Mouse (Mus musculus) testis, postnatal 14 days (tissue): Measurements from ENCODE around the gene Adgrd1.

Experiments
- DNase-seq: peaks from one replicate; pipeline ENCODE4 v3.0.0; 2021; ENCODE audit warnings: low spot score

The Adgrd1 gene

DNA sequence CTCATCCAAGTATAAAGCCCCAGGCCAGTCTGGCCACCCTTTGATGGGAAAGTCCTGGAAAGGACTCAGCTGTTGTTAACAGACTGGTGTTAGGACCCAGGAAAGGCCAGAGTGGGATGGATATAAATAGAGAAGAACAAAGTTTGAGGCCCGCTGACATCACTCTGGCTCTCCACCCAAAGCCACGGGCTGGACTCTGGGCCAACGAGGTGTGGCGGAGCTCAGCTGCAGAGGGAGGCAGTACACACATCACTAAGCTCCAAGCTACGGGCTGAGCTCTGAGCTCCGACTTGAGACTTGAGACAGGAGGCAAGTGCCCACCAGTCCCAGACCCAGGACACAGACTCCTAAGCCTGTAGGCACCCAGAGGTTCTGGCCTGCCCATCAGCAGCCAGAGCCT lies at the start of gene Adgrd1:
TSS of gene Adgrd1 (plus strand) at position 240 of the 400 bp plus-strand sequence.
- no peak for DNase-seq

DNA sequence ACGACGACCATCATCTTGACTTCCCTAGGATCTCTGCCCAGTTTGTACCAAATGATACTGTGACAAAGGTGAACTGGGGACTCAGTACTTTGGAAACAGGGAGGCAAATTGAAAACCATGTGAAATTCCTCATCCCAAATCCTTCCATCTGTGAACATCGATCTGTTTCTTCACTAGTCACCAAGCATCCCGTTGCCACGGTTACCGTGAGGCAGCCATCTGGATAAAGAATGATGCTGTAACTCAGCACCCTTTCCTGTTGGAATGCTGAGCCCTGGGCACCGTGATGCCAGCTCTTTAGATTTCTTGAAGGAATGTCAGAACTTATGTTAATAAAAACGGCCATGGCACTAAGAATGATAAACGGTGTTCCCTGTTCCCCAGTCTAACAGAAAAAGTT lies 47.2 kb upstream of the Adgrd1 start:
- no peak for DNase-seq

DNA sequence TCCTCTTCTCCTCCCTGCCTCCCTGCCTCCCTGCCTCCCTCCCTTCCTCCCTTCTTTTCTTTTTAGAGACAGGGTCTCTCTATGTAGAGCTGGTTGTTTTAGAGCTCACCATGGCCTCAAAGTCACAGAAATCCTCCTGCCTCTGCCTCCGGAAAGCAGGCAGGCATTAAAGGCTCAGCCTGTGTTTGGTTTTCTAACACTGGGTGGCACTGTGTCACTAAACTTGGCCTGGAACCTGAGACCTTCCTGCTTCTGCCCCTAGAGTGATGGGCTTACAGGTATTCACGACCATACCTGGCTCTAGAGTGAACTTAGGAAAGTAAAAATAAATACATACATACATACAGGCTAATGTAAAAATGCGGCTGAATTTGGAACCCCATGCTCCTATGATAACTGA lies 44.6 kb upstream of the Adgrd1 start:
- DNase-seq, result no peak

DNA sequence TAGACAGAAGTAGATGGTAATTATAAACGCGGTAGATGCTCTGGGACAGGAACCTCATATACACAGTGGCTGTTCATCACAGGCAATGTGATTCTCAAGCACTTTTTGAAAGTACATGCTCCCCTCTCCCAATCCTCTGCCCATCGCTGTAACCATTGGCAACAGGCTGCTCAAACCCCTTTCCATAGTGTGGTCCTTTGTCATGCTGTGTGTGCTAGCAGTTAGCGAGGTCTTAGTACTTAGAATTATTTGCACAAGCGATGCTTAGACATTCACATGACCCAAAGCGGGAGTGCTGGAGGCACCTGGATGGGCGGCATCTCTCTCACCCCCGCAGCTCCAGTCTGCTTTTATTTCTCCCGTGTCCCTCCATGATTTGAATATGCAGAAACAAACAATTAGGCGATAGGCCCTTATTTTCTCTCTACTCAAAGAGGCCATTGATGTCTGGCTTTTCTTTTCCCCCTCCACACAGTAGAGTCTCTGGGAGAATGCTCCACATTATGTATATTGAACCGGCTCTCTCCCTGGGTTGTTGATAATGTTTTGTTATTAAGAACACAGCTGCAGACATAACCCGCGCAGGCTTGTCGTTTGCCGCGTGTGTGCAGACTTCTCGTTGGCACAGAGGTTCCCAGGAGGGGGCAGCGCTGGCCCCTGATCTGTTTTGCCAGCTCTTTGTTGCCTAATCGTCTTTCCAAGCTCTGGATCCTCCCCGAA lies 43.8 kb upstream of the Adgrd1 start:
- DNase-seq, result no peak

DNA sequence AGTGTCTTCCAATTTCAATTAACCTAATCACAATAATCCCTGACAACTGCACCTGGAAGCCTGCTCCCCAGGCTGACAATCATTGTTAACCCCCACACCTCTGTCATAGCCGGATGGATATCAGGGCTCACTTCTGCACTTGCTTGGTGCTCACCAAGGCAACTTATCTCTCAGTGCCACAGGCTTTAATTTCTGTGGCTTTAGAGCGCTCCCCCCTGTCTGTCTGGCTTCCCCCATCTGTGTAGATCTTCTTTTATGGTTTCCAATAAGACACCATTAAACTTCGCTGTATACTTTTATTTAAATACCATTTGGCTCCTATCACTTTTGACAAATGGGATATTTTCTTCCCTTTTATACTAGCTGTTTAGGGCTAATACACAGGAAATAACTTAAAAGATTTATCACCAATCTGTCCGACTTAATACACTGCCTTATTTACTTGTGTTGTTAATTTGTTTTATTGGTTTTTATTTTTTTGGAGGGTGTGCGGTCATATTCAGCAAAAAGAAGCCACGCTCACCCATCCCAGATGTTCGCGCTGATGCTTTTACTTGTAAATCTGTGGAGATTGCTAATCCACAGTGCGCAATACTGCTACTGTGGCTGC lies 41.8 kb upstream of the Adgrd1 start:
- no peak for DNase-seq

DNA sequence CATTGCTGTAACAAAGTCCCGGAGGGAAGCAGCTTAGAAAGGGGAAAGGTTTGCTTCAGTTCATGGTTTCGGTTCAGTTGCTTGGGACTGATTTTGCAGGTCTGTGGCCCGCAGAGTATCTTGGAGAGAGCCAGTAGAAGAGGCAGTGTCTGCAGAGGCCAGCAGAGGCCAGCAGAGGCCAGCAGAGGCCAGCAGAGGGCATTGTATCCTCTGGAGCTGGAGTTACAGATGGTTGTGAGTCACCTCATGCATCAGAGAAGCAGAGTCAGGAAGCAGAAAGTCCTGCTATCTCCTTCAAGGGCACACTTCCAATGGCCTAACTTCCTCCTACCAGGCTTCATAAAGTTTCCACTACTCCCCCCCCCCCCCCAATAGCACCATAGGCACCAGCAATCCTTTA lies 37.4 kb upstream of the Adgrd1 start:
- no peak for DNase-seq

DNA sequence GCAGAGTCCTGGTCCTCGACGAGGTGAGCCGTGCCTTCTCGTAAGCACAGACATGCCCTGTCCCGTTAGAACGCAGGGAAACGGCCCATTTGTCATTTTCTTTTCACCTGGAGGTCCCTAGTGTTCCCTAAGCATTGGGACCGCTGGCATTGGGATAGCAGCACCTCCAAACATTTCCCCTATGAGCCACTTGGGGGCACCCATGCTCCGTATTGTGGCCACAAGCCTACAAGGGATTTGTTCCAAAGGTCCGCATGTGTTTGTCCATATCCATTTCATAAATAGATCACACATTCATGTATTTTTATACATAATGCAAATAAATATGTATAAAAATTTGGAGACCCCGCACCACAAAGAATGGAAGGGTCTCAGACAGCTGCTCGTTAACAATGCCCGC lies 35.0 kb upstream of the Adgrd1 start:
- no peak for DNase-seq

DNA sequence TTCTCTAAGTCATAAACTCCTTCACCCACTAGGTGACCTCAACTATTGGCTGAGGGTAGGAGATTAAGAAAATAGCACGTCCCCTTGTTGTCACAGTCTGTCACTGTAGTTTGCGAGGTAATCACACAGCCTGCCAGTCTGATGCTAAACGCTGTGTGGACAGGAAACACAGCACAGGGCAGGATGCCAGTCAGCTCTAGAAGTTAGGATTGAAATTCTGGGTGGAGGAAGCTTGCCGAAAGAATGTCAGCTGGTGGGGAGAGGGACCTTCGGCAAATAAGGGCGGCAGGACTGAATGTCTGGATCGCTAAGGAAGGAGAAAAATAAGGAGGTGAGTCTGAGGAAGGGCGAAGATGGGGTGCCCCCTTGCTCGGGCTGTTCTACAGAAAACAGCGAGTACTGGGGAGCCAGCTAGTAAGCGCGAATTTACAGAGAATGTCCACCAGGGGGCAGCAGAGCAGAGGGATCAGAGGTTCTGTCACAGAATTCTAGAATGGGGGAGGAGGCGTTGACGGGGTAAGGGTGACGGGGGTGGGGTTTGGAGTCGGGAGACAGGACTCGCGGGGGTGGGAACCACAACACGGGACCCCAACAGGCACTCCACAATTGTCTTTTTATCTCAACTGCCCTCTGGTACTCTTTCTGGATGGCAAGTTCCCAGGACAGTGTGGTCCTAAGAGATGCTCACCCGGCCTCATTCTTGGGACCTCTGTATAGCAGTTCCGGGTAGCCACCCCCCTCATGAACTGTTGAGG lies 33.3 kb upstream of the Adgrd1 start:
- DNase-seq, result peak; percentile 72

DNA sequence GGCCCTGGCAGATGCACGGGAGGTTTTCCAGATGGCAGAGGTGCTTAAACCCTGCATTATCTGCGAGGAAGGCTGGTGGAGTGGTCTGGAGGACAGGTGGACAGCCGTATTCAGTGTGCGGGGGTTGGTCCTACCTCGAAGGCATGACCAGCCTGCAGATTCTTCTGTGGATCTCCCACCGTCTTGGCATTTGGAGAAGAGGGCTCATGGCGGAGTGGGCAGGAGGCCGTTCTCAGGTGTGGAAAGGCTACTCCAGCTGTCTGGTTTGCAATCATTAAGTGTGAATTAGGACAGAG lies 32.8 kb upstream of the Adgrd1 start:
- DNase-seq, result no peak

DNA sequence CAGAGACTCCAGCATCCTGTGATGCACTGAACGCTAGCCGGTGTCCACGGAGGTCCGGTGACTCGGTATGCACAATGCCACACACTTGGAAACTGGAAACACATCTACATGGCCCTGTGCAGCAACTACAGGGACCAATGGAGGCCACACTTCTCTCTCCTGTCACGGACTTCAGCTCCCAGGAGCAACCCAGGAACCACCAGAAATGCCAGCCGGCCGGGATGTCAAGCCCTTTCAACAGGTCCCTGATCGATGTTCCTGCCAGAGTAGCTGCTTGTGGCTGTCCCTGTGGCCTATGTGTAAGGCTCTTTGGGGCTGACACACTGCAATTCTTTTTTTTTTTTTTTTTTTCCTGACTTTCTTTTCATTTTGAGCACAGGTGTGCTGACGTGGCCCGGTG lies 32.4 kb upstream of the Adgrd1 start:
- DNase-seq, result no peak

DNA sequence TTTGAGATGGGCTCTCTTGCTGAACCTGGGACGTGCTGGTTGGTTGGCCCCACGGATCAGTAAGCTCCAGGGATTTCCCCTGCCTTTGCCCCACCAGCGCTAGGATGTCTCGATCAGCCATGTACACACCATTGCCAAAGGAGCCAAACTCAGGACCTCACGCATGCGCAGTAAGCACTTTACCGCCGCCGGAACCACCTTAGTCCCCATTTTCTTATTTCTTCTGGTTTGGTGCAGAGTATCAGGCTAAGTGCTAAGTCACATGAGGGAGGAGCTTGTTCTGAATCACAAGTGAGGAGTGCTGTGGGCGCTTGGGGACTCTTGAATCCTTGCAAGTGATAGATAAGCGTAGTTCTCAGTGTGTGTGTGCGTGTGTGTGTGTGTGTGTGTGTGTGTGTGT lies 31.2 kb upstream of the Adgrd1 start:
- DNase-seq, result peak; percentile 16

DNA sequence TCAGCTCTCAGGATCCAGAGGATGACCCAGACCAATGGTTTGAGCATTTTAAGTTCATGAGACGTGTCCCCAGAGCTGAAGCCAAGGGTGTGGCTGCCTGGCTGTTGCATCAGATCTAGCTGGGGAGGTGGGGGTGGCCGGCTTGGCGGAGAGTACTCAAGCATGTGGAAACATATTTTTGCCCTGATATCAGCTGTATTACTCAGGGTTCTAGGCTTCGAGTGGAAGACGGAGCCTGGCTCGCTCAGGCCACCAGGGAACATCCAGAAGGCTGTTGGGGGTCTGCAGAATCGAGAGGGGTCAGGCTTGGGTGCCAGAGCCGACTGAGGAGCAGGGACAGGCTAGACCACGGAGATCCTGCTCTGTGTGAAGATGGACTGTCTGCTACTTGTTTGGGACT lies 30.6 kb upstream of the Adgrd1 start:
- DNase-seq, result peak; percentile 24

DNA sequence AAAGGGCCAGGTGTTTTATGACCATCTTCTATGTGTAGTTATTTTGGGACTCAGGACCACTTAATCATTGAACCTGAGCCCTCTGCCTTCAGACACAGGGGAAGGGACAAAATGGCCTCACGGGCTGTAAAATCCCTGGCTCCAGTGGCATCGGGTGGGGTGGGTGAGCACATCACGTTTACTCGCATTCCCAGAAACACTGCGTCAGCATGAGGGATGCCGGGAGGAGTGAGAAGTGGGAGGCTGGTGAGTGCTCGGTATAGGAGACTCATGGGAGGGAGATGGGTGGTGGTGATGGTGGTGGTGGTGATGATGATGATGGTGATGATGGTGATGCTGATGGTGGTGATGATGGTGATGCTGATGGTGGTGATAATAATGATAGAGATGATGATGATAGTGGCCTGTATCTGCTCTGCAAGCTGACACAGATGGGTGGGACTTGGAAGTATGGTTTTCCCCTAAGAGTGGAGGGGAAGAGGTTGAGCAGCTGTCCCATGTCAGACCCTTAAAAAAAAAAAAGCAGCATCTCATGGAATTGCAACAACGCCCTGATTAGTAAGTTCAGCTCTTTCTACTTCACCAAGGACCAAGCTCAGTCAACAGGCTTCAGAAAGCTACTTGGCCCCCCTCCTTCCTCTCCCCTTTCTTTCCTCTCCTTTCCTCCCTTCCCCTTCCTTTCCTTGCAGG lies 29.9 kb upstream of the Adgrd1 start:
- no peak for DNase-seq

DNA sequence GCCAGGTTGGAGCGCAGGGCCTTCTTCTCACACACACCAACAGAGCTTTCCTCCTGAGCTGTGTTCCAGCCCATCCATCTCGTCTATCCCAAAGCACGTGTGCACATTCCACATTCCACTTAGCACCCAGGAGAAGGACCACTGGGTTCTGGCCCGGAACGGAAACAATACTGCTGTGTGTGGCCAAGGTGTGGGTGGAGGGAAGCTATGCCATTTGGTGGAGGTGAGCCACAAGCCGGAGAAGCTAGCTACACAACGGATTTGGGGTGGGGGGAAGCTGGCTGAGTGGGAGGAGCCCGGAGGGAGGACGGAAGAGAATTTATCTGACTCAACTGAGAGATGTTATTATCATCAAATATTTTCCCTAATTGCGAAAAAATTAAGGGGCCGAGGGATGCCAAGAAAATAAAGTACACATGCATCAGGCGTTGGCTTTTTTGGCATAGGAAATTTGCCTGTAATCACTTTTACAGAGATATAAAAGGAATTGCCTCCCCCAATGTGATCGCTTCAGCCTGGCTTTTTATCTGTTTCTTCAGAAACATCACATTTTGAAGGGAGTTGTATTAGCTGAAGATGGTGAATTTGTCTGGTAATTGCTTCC lies 29.2 kb upstream of the Adgrd1 start:
- no peak for DNase-seq

DNA sequence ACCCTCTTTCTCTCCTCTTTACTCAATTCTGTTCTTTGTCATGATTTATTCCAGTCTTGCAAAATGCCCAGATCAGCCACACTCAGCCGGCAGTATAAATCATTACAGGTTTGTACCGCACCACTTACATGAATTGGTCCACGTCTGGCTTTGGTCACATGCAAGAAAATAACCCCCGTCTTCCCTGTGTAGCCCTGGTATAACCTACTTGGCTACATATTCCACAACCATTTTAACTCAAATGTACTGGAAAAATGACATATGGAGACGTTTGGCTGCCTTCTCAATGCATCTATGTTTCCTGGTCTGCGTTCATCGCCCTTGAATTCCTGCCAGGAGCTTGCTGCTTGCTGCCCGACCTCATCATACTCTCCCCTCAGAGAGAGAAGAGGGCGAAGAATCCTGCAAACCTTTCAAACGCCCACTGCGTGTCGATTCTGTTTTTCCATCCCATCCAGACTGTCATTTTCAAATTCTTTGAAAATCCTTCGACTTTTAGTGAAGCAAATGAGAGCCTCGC lies 24.7 kb upstream of the Adgrd1 start:
- DNase-seq, result no peak

DNA sequence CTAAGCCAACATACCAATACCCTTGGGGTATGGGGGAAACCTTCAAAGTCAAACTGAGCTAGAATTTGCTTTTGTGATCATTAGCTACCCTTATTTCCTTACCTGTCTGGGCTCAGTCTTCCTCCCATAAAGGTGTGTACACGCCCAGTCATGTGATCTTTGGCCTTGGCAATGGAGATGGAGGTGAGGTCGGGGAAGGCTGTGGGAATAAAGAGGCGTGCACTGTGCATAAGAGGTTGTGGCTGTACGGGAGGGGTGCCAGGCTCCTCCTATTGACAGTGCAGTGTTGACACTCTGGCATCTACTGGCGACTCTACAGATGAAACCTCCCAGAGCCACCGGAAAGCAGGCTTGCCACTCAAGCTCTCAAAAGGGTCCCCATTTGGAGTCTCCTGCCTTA lies 23.1 kb upstream of the Adgrd1 start:
- no peak for DNase-seq

DNA sequence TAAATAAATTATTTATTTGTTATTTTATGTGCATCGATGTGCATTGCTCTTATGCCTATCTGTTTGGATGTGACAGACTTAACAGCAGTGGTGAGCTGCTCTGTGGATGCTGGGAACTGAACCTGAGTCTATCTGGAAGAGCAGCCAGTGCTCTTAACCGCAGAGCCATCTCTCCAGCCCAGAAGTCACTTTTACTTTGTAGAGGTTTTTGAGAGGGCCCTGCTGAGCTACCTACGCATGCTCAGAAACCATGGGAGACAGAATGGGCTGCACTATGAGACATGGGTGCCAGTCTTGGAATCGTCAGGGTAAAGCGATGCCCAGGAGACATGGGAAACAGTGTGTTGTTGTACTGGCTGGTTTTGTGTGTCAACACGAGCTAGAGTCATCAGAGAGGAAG lies 20.5 kb upstream of the Adgrd1 start:
- DNase-seq, result no peak

DNA sequence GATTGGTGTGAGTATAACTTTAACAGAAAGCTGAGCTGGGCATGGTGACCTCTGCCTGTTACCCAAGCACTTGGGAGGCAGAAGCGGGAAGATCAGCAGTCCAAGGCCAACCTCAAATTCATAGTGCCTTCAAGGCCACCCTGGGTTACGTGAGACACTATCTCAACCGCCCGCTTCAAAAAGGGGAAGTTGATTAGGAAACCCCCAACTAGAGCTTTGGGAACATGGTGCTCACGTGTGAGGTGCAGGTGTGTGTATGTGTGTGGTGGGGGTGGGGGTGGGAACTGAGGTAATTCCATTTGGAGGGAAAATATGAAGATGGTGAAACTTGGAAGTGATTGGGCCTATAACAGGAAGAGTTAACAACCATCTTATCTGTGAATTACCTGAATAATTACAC lies 19.3 kb upstream of the Adgrd1 start:
- DNase-seq, result no peak

DNA sequence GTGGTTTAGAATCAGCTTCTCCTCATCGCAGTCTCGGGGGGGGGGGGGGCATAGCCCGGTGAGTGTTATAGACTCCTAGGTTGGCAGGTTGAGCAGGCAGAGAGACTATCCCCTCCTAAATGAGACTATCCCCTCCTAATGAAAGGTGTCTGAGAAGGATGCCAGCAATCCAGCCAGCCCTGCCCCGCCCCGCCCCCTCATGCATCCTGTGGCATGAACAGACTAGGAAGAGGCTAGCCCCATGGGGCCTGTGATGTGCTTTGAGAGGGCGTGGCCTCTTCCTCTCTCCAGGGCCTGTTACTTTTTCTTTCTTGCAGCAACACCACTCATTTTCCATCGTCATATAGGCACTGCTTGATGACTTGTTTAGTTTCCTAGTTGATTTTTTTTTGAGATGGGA lies 15.0 kb upstream of the Adgrd1 start:
- no peak for DNase-seq

DNA sequence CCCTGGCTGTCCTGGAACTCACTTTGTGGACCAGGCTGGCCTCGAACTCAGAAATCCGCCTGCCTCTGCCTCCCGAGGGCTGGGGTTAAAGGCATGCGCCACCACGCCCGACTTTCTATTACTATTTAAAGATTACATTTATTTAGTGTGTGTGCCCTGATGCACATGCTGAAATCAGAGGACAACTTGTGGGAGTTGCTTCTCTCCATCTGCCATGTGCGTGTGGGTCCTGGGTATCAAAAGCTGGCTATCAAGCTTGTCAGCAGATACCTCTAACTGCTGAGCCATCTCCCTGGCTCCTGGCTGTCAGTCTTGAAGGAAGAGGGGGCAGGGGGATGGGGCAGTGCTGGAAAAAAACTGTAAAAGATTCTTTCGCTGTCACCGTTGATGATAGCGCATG lies 11.4 kb upstream of the Adgrd1 start:
- DNase-seq, result no peak

DNA sequence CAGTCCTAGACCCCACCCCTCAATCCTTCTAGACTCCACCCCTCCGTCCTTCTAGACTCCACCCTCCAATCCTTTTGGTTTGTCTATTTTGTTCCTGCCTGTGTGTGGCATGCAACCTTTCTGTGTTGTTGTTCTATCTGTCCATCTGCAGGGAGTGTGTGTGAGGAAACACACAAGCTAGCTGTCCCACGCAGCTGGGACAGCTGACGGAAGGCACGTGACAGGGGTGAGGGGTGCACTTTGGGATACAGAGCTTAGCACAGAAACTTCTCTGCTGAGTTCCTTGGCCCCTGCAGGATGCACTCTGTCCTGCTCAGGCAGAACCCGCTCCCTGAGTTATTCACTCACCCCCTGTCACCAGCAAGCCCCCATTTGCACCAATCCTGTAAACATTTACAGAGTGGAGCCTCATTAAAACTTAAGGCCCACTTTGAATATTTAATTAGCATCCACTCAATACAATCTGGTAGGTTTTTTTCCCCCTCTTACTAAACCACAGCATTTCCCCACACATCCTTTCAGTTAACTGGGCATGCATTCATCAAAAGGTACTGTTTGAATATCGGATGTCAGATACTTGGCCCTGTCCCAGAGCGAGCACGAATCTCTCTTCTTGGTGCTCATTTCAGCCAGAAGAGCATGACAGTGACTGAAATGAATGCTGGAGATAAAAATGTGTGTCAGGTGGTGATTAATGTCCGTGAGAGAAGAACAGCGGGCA lies 4.0 kb upstream of the Adgrd1 start:
- no peak for DNase-seq

DNA sequence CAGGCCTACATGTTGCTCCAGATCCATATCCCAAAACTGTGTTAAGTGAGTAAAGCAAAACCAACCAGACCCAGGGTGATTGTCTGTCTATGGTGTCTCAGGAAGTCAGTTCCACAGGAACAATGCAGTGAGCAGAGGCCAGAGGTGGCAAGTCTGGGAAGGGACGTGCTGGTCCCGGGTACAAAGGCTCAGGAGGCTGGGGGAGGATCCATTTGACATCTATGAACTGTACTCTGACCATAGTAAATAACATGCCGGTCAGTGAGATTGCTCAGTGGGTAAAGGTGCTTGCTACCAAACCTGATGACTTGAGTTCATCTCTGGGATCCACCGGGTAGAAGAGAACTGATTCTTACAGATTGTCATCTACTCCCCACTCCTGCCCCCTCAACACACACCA lies 3.4 kb upstream of the Adgrd1 start:
- DNase-seq, result no peak
